Mouse (Mus musculus) lung, embryonic 16.5 days (tissue): Measurements from ENCODE around the gene Gpr61. TPM values are rescaled to one million over a fixed set of nuclear protein-coding genes. Genes with fewer than 3 reads are reported as not detected.

ENCODE experiments used
- ATAC-seq: fragments of 200-750 bp; cut with Nextera tagmentation; 2 replicates; pipeline ENCODE4 v1.8.0; 2017; ENCODE audit warnings: low read depth, mild to moderate bottlenecking, moderate library complexity
- H3K27ac ChIP-seq: fragments of 300-500 bp; sonication (generic); 2 replicates; pipeline ENCODE4 v1.5.1; 2014; ENCODE audit warnings: mild to moderate bottlenecking, control low read depth, low read length
- H3K27me3 ChIP-seq: fragments of 300-500 bp; sonication (generic); 2 replicates; pipeline ENCODE4 v1.6.1; 2014; ENCODE audit warnings: low read depth, low read length, mixed read lengths; ENCODE audit not compliant: control insufficient read depth, insufficient read depth
- H3K36me3 ChIP-seq: fragments of 300-500 bp; sonication (generic); 2 replicates; pipeline ENCODE4 v1.6.1; 2014; ENCODE audit warnings: low read length; ENCODE audit not compliant: control insufficient read depth, insufficient read depth
- H3K4me1 ChIP-seq: fragments of 300-500 bp; sonication (generic); replicated peaks from 2 replicates; pipeline ENCODE4 v1.6.1; 2014; ENCODE audit warnings: low read length, mixed read lengths; ENCODE audit not compliant: control insufficient read depth, insufficient read depth
- H3K4me2 ChIP-seq: fragments of 300-500 bp; sonication (generic); 2 replicates; pipeline ENCODE4 v1.6.1; 2014; ENCODE audit warnings: low read depth, low read length, control low read depth
- H3K4me3 ChIP-seq: fragments of 300-500 bp; sonication (generic); 2 replicates; pipeline ENCODE4 v1.5.1; 2014; ENCODE audit warnings: mild to moderate bottlenecking, low read length, control low read depth
- H3K9ac ChIP-seq: fragments of 300-500 bp; sonication (generic); 2 replicates; pipeline ENCODE4 v1.6.1; 2014; ENCODE audit warnings: low read length, control low read depth
- H3K9me3 ChIP-seq: fragments of 300-500 bp; sonication (generic); 2 replicates; pipeline ENCODE4 v1.6.1; 2016; ENCODE audit warnings: low read length; ENCODE audit not compliant: control insufficient read depth
- WGBS: fragments of 180-500 bp; shearing (Covaris S2); extraction: QIAGEN DNeasy Blood & Tissue Kit; methylation state at CpG from one replicate; pipeline ENCODE4 v1.1.7; 2014; 5-methylcytosine and 5-hydroxymethylcytosine counted together
- polyA plus RNA-seq: library from polyadenylated mRNA; unstranded; fragments of >200 nt; fragmentation: Nextera tagmentation; extraction: Ambion mirVana; gene quantifications from 2 replicates; pipeline ENCODE4 v1.2.1, GENCODE M21; 2015

Gpr61 gene
- polyA plus RNA-seq, 1 experiment from 2014 or later = 0.04 TPM

GRCm38 (mm10) chr3:108164807-108165206, 10.1 kb upstream of the Gpr61 start:
- 23% methylated on average over 9 of the region's 9 CpGs for WGBS
- Histone ChIP-seq H3K4me2 (peak overlapping the region; percentile 36), H3K27me3 (peaks cover 2% of the 10 kb centered on the region), H3K36me3 (no peaks in the 10 kb centered on the region), H3K27ac (no peak overlapping the region), H3K4me1 (peaks cover 3% of the 10 kb centered on the region; the same call in 1 of the 2 replicates), H3K9ac (peak overlapping the region; percentile 4; the same call in 1 of the 2 replicates), H3K4me3 (peak overlapping the region; percentile 25), H3K9me3 (no peaks in the 10 kb centered on the region)
- ATAC-seq = peak; percentile 59; the same call in 1 of the 2 replicates

DNA sequence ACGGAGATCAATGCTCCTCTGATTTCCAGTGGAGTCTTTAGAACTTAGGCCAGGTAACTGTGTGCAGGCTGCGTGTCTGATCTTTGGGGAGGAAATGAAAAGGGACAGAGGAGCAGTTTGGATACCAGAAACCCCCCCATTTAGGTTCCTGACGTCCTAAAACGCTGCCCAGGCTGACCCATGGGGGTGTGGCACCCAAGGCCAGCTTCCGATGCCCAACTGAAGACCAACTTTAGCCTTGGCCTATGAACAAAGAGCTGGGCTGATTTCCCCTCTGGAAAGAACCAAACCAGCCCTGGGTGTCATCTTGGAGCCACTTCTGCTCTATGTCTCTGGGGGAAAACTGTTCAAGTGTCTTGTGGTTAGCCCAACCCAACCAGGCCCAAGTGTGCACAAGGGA, 9.4 kb upstream of the Gpr61 start:
- Histone ChIP-seq H3K36me3 (no peaks in the 10 kb centered on the region), H3K27me3 (peaks cover 2% of the 10 kb centered on the region), H3K4me2 (no peak overlapping the region), H3K9me3 (no peaks in the 10 kb centered on the region), H3K4me1 (peaks cover 3% of the 10 kb centered on the region; the same call in 1 of the 2 replicates), H3K9ac (no peak overlapping the region), H3K4me3 (no peak overlapping the region), H3K27ac (no peak overlapping the region)
- WGBS = 54% methylated on average over 5 of the region's 5 CpGs
- ATAC-seq = no peak

- Histone ChIP-seq H3K36me3 (no peaks in the 10 kb centered on the region), H3K27me3 (no peaks in the 10 kb centered on the region; the same call in 1 of the 2 replicates), H3K27ac (no peak overlapping the region), H3K9me3 (no peaks in the 10 kb centered on the region), H3K4me2 (no peak overlapping the region), H3K4me3 (no peak overlapping the region), H3K9ac (no peak overlapping the region), H3K4me1 (no peaks in the 10 kb centered on the region)
- WGBS = 67% methylated on average over 9 of the region's 9 CpGs
- ATAC-seq = no peak
Measured at GRCm38 (mm10) chr3:108158383-108159037, 3.8 kb upstream of the Gpr61 start.

DNA sequence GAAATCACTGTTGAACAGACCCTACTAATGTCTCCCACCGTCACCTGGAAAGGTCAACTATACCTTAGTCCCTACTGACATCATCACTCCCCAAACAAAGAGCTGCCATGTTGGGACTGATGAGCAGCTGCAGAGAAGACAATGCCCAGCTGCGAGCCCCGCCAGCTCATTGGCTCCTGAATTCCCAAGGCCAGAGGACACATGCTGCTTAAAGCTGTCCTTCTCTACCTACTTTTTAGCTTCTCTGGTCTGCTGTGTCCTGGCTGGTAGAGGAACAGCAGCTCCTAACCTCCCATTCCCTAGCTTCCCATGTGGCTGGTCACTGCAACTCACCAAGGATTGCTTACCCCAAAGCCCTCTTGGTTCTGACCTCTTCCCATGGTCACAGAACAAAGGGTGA, 2.4 kb downstream of the Gpr61 start:
- Histone ChIP-seq H3K27me3 (no peaks in the 10 kb centered on the region), H3K4me1 (peaks cover 3% of the 10 kb centered on the region), H3K27ac (no peak overlapping the region), H3K4me3 (no peak overlapping the region), H3K9ac (no peak overlapping the region), H3K4me2 (no peak overlapping the region), H3K36me3 (no peaks in the 10 kb centered on the region), H3K9me3 (no peaks in the 10 kb centered on the region)
- ATAC-seq = no peak
- 74% methylated on average over 3 of the region's 3 CpGs for WGBS

DNA sequence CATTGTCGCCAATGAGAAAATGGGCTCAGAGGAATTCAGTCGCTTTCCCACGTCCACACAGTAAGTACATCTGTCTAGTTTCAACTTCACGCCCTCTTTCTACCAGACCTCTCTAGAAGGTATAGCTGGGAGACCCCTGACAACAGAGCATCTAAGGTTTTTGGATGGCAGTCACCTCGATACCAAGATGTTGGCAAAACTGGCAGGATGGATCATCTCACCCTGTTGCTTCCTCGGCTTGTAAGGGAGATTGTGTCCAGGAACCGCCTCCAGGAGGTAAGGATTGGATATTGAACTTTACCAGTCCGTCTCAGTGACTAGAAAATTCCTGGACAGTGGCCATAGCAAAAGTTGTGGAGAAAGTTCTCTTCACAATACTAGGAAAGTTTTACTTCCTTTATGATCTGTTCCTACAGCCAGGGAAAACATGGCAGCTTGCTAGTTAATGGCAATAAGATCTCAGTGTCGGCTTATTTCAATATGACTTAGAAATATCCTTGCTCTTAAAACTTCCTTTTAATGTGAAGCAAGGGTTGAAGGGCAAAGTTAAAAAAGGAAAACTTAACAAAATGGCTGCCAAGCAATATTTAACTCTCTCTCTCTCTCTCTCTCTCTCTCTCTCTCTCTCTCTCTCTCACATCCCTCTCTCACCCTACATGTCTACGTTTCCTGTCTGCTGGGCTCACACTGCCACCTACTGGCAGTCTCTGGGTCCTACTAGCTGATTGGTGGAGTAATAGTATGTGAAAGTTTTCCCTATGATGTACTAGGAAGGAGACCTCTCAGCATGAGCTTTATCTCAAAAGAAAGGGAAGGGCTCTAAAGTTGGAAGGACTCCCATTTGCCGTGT, 7.1 kb downstream of the Gpr61 start:
- Histone ChIP-seq H3K27ac (no peak overlapping the region), H3K4me1 (peaks cover 15% of the 10 kb centered on the region), H3K36me3 (no peaks in the 10 kb centered on the region), H3K4me3 (no peak overlapping the region), H3K9ac (no peak overlapping the region), H3K4me2 (no peak overlapping the region), H3K27me3 (no peaks in the 10 kb centered on the region), H3K9me3 (no peaks in the 10 kb centered on the region)
- 62% methylated on average over 11 of the region's 11 CpGs for WGBS
- peak; percentile 53; the same call in 1 of the 2 replicates for ATAC-seq

DNA sequence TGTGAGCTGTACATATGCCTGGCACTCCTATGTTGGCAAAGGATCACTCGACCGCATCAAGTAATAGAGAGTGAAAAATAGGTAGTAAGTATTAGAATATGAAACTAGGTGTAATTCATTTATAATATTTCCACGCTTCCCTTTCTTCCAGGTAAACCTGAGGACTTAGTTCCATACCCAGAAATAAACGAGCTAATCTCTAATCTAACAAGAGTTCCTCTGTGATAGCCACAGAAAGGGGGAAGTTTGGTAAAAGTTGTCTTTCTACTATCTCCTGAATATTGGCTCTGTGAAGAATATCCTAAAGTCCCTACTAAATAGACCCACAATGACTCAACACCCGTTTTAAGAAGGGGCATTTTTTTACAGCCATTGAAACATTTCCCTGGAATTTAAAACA, 8.0 kb downstream of the Gpr61 start:
- H3K4me1 ChIP-seq = peaks cover 15% of the 10 kb centered on the region
- peak overlapping the region; percentile 79 for H3K4me2 ChIP-seq
- no peak for ATAC-seq
- peak overlapping the region; percentile 98 for H3K4me3 ChIP-seq
- H3K27me3 ChIP-seq = no peaks in the 10 kb centered on the region
- H3K36me3 ChIP-seq = no peaks in the 10 kb centered on the region
- H3K9me3 ChIP-seq = no peaks in the 10 kb centered on the region
- WGBS = 48% methylated on average over 5 of the region's 5 CpGs
- peak overlapping the region; percentile 99 for H3K9ac ChIP-seq
- H3K27ac ChIP-seq = peak overlapping the region; percentile 95; the same call in 1 of the 2 replicates

- peak within 1 kb of the TSS; percentile 79 for H3K4me2 ChIP-seq
- peaks cover 15% of the 10 kb centered on the region for H3K4me1 ChIP-seq
- no peaks in the 10 kb centered on the region for H3K9me3 ChIP-seq
- no peaks in the 10 kb centered on the region for H3K27me3 ChIP-seq
- WGBS = under 1% methylated on average over 61 of the region's 63 CpGs
- H3K9ac ChIP-seq = peak within 1 kb of the TSS; percentile 99
- peak; percentile 97 for ATAC-seq
- peak within 1 kb of the TSS; percentile 98 for H3K4me3 ChIP-seq
- peak within 1 kb of the TSS; percentile 95 for H3K27ac ChIP-seq
- H3K36me3 ChIP-seq = no peaks in the 10 kb centered on the region
Measured at GRCm38 (mm10) chr3:108145534-108146445, 8.9 kb downstream of the Gpr61 start, which contains the start of gene Gnai3. TSS of gene Gnai3 (minus strand) at chr3:108146146.

GRCm38 (mm10) chr3:108140786-108141185, 13.9 kb downstream of the Gpr61 start:
- Histone ChIP-seq H3K9ac (no peak overlapping the region), H3K27ac (no peak overlapping the region), H3K4me1 (peaks cover 9% of the 10 kb centered on the region), H3K27me3 (no peaks in the 10 kb centered on the region), H3K4me2 (no peak overlapping the region), H3K9me3 (no peaks in the 10 kb centered on the region), H3K4me3 (no peak overlapping the region), H3K36me3 (no peaks in the 10 kb centered on the region; the same call in 1 of the 2 replicates)
- ATAC-seq = no peak
- WGBS = 75% methylated on average over 4 of the region's 4 CpGs
